ENCODE assay signal across 8 mouse cellular contexts in the genomic region with DNA sequence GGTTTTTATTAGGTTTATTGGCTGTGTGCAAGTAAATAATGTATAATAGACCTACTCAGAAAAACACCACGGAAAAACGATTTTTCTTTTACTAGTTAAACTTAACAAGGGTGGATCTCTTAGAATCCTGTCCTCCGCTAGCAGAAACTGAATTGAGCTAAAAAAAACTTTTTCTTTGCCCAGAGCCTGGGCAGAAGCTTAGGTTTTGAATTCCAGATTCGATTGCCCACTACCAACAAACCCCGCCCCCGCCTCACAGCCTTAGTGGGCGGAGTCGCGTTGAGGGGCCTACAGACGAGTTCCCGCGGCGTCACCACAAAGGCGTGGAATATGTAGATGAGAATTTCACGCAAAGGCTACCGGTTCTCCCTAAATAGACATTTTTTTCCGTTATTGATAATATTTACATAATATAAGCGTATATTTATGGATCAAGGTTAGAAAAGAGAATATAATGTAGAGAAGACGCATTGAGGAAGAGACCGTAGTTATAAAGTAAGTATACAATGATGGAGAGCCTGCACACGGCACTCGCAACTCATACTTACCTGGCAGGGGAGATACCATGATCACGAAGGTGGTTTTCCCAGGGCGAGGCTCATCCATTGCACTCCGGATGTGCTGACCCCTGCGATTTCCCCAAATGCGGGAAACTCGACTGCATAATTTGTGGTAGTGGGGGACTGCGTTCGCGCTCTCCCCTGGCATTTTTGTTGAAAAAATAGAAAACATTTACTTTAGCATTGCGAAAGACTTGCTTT. TPM values are rescaled to one million over a fixed set of nuclear protein-coding genes. Genes with fewer than 3 reads are reported as not detected.
DNase-seq lines count a peak whose midpoint lies in the region; ATAC-seq and TF ChIP-seq lines count a peak whose summit lies in the region.

No protein-coding gene starts in this region.

- under 1% methylated on average over 32 of the region's 32 CpGs for WGBS in embryonic facial prominence, embryonic 13.5 days
- WGBS in heart, adult 2 months, result under 1% methylated on average over 32 of the region's 32 CpGs
- under 1% methylated on average over 32 of the region's 32 CpGs for WGBS in limb, embryonic 13.5 days
- WGBS in midbrain, embryonic 16.5 days, result under 1% methylated on average over 32 of the region's 32 CpGs

- peak; percentile 99 for TF ChIP-seq EP300 in heart, adult 2 months (IDR thresholded peaks at IDR 0.05; ENCODE audit: insufficient read depth, low read depth, low read length)

- ATAC-seq in embryonic facial prominence, embryonic 13.5 days (ENCODE audit: insufficient number of reproducible peaks, insufficient read depth, low FRiP score, low TSS enrichment, low read depth), result peak; percentile 87
- ATAC-seq in limb, embryonic 13.5 days (ENCODE audit: low FRiP score, low read depth), result peak; percentile 92
- peak; percentile 89 for ATAC-seq in midbrain, embryonic 16.5 days

- no peaks in the 10 kb centered on the region for H3K9me3 ChIP-seq in embryonic facial prominence, embryonic 13.5 days
- no peaks in the 10 kb centered on the region for H3K9me3 ChIP-seq in limb, embryonic 13.5 days
- no peaks in the 10 kb centered on the region for H3K9me3 ChIP-seq in midbrain, embryonic 16.5 days (replicated peaks; ENCODE audit: control insufficient read depth, low read length, poor library complexity, severe bottlenecking)

- peak overlapping the region; percentile 87 for H3K4me3 ChIP-seq in embryonic facial prominence, embryonic 13.5 days
- peak overlapping the region; percentile 91 for H3K4me3 ChIP-seq in heart, adult 2 months
- H3K4me3 ChIP-seq in limb, embryonic 13.5 days, result peak overlapping the region; percentile 94
- H3K4me3 ChIP-seq in midbrain, embryonic 16.5 days (ENCODE audit: low read depth, low read length), result peak overlapping the region; percentile 79

- peaks cover 10% of the 10 kb centered on the region for H3K36me3 ChIP-seq in embryonic facial prominence, embryonic 13.5 days
- no peaks in the 10 kb centered on the region; the same call in 1 of the 2 replicates for H3K36me3 ChIP-seq in heart, adult 2 months (ENCODE audit: control insufficient read depth, insufficient read depth, low read length)
- H3K36me3 ChIP-seq in limb, embryonic 13.5 days, result peaks cover 7% of the 10 kb centered on the region
- no peaks in the 10 kb centered on the region for H3K36me3 ChIP-seq in midbrain, embryonic 16.5 days (ENCODE audit: control insufficient read depth, insufficient read depth, low read length)

- intact Hi-C loops in heart, adult 2 months (cut with DNase I), result loop anchor here (5.0 kb wide), 1 partner anchor 166 kb away; a partner anchor contains a TSS

- DNase-seq in 3134 (ENCODE audit: extremely low read depth, insufficient read length, low spot score), result peak; percentile 71
- peak; percentile 95 to 96 for DNase-seq in adrenal gland, postnatal 36 days
- DNase-seq in heart, adult 2 months, result peak; percentile 91 to 93
- DNase-seq in kidney, adult 8-10 months, result peak; percentile 96
- peak; percentile 78 to 92 for DNase-seq in spleen, postnatal 10 days (ENCODE audit: low spot score in 2 of 2)

- H3K27me3 ChIP-seq in embryonic facial prominence, embryonic 13.5 days, result no peaks in the 10 kb centered on the region
- no peaks in the 10 kb centered on the region for H3K27me3 ChIP-seq in heart, adult 2 months (ENCODE audit: control insufficient read depth, insufficient read depth, low read length)
- no peaks in the 10 kb centered on the region for H3K27me3 ChIP-seq in limb, embryonic 13.5 days
- H3K27me3 ChIP-seq in midbrain, embryonic 16.5 days (ENCODE audit: control insufficient read depth, insufficient read depth, low read depth, low read length), result no peaks in the 10 kb centered on the region

- H3K4me1 ChIP-seq in embryonic facial prominence, embryonic 13.5 days, result peaks cover 7% of the 10 kb centered on the region; the same call in 1 of the 2 replicates
- no peaks in the 10 kb centered on the region for H3K4me1 ChIP-seq in heart, adult 2 months (ENCODE audit: control insufficient read depth, insufficient read depth, low read length)
- peaks cover 7% of the 10 kb centered on the region for H3K4me1 ChIP-seq in limb, embryonic 13.5 days
- peaks cover 17% of the 10 kb centered on the region for H3K4me1 ChIP-seq in midbrain, embryonic 16.5 days (ENCODE audit: control insufficient read depth, insufficient read depth, low read length)

- H3K79me2 ChIP-seq in heart, adult 2 months (replicated peaks; ENCODE audit: control insufficient read depth, insufficient read depth, low read length), result no peaks in the 10 kb centered on the region; the same call in 1 of the 2 replicates

- H3K9ac ChIP-seq in embryonic facial prominence, embryonic 13.5 days, result peak overlapping the region; percentile 88
- H3K9ac ChIP-seq in heart, adult 2 months (ENCODE audit: low read depth, low read length), result peak overlapping the region; percentile 84; the same call in 1 of the 2 replicates
- H3K9ac ChIP-seq in limb, embryonic 13.5 days, result peak overlapping the region; percentile 86
- H3K9ac ChIP-seq in midbrain, embryonic 16.5 days (ENCODE audit: low read depth, low read length), result peak overlapping the region; percentile 95

- TF ChIP-seq CTCF in heart, adult 2 months (IDR thresholded peaks at IDR 0.05), result no peak

- H3K4me2 ChIP-seq in embryonic facial prominence, embryonic 13.5 days, result peak overlapping the region; percentile 66
- peak overlapping the region; percentile 64 for H3K4me2 ChIP-seq in limb, embryonic 13.5 days (replicated peaks)
- H3K4me2 ChIP-seq in midbrain, embryonic 16.5 days (ENCODE audit: low read length), result peak overlapping the region; percentile 66

- TF ChIP-seq POLR2A in heart, adult 2 months (IDR thresholded peaks at IDR 0.05; ENCODE audit: insufficient read depth, low read depth, low read length), result peak; percentile 100

- peak overlapping the region; percentile 97 for H3K27ac ChIP-seq in embryonic facial prominence, embryonic 13.5 days
- H3K27ac ChIP-seq in heart, adult 2 months, result peak overlapping the region; percentile 99
- H3K27ac ChIP-seq in limb, embryonic 13.5 days, result peak overlapping the region; percentile 82
- H3K27ac ChIP-seq in midbrain, embryonic 16.5 days (ENCODE audit: low read length), result peak overlapping the region; percentile 98

RNA-seq across cellular contexts. Expression of a gene that starts 0.7 kb away (rescaled TPM):
- 10 to 100 TPM; 40.6 to 42.5 TPM for total RNA-seq in adrenal gland, postnatal 36 days (2021)
- polyA plus RNA-seq in embryonic facial prominence, embryonic 13.5 days (2015; fragmentation: Nextera tagmentation; extraction: Ambion mirVana), result 64.7 and 74.5 TPM in 2 replicates
- total RNA-seq in heart, adult 2 months (2021), result 10 to 100 TPM; 27.4 to 27.9 TPM
- 7.9 and 10.7 TPM in 2 replicates for polyA plus RNA-seq in heart, adult 2 months (2012; rRNA removed)
- polyA plus RNA-seq in limb, embryonic 13.5 days (2015; fragmentation: Nextera tagmentation; extraction: Ambion mirVana), result 72.8 and 79.7 TPM in 2 replicates
- polyA plus RNA-seq in midbrain, embryonic 16.5 days (2015; fragmentation: Nextera tagmentation; extraction: Ambion mirVana), result 82.1 and 84.0 TPM in 2 replicates

RNA-seq across cellular contexts. Expression of a gene that starts 40.0 kb away (rescaled TPM):
- 100 to 1,000 TPM in 1 of 2 experiments, 10 to 100 TPM in 1; 77.3 to 110 TPM for total RNA-seq in adrenal gland, postnatal 36 days (2021)
- 207 and 238 TPM in 2 replicates for polyA plus RNA-seq in embryonic facial prominence, embryonic 13.5 days (2015; fragmentation: Nextera tagmentation; extraction: Ambion mirVana)
- total RNA-seq in heart, adult 2 months (2021), result 10 to 100 TPM; 28.4 to 33.3 TPM
- 37.6 and 53.7 TPM in 2 replicates for polyA plus RNA-seq in heart, adult 2 months (2012; rRNA removed)
- 219 and 235 TPM in 2 replicates for polyA plus RNA-seq in limb, embryonic 13.5 days (2015; fragmentation: Nextera tagmentation; extraction: Ambion mirVana)
- polyA plus RNA-seq in midbrain, embryonic 16.5 days (2015; fragmentation: Nextera tagmentation; extraction: Ambion mirVana), result 202 and 208 TPM in 2 replicates

Comparison
In these comparisons a context has a peak if more than half of its experiments do, and no peak if none do; other contexts are left out.
1. Peak in every context shown above with its lines: DNase-seq, ATAC-seq, H3K4me3 ChIP-seq and H3K27ac ChIP-seq.